Mouse (Mus musculus) kidney, adult 2 months (tissue): Measurements from ENCODE around the gene Mum1.

Experiments used
- CTCF ChIP-seq: fragments of 200-500 bp; conservative IDR thresholded peaks from 2 replicates; pipeline ENCODE4 v1.5.1; 2011; ENCODE audit warnings: low read depth, mild to moderate bottlenecking, control low read depth, low read length, moderate library complexity, mixed read lengths; ENCODE audit not compliant: insufficient read depth, insufficient read length
- POLR2A ChIP-seq: fragments of 200-500 bp; IDR thresholded peaks from one replicate; pipeline ENCODE4 v1.6.1; 2011; ENCODE audit warnings: low read depth, low read length, control low read depth

- TF ChIP-seq CTCF (no peak), POLR2A (no peak)
These were observed 31.8 kb upstream of the Mum1 start for GRCm38 (mm10) chr10:80194441-80194840.
